Mouse (Mus musculus) limb, embryonic 14.5 days (tissue): Measurements from ENCODE around the gene Stat1. TPM values are rescaled to one million over a fixed set of nuclear protein-coding genes. Genes with fewer than 3 reads are reported as not detected.

ENCODE experiments used
- ATAC-seq: fragments of 200-750 bp; cut with Nextera tagmentation; 2 replicates; pipeline ENCODE4 v1.8.0; 2017; ENCODE audit warnings: low read depth, moderate number of reproducible peaks, moderate TSS enrichment; ENCODE audit not compliant: low FRiP score
- DNase-seq: peaks from one replicate; pipeline ENCODE4 v3.0.0-alpha.2; 2015; ENCODE audit warnings: low spot score
- H3K27ac ChIP-seq: fragments of 300-500 bp; sonication (generic); replicated peaks from 2 replicates; pipeline ENCODE4 v1.5.1; 2014; ENCODE audit warnings: low read depth, mild to moderate bottlenecking, low read length, moderate library complexity, mixed read lengths
- H3K27me3 ChIP-seq: fragments of 300-500 bp; sonication (generic); 2 replicates; pipeline ENCODE4 v1.6.1; 2014; ENCODE audit warnings: low read length, mixed read lengths; ENCODE audit not compliant: control insufficient read depth, insufficient read depth
- H3K36me3 ChIP-seq: fragments of 300-500 bp; sonication (generic); 2 replicates; pipeline ENCODE4 v1.6.1; 2014; ENCODE audit warnings: mild to moderate bottlenecking, low read length, moderate library complexity, mixed read lengths; ENCODE audit not compliant: control insufficient read depth, insufficient read depth
- H3K4me1 ChIP-seq: fragments of 300-500 bp; sonication (generic); 2 replicates; pipeline ENCODE4 v1.6.1; 2014; ENCODE audit warnings: antibody characterized with exemption, low read length, mixed read lengths; ENCODE audit not compliant: control insufficient read depth, insufficient read depth
- H3K4me2 ChIP-seq: fragments of 300-500 bp; sonication (generic); replicated peaks from 2 replicates; pipeline ENCODE4 v1.6.1; 2014; ENCODE audit warnings: low read depth, mild to moderate bottlenecking, low read length, moderate library complexity; ENCODE audit not compliant: severe bottlenecking
- H3K4me3 ChIP-seq: fragments of 300-500 bp; sonication (generic); replicated peaks from 2 replicates; pipeline ENCODE4 v1.5.1; 2014; ENCODE audit warnings: low read length
- H3K9ac ChIP-seq: fragments of 300-500 bp; sonication (generic); 2 replicates; pipeline ENCODE4 v1.6.1; 2014; ENCODE audit warnings: mild to moderate bottlenecking, low read depth, low read length, moderate library complexity; ENCODE audit not compliant: severe bottlenecking
- H3K9me3 ChIP-seq: fragments of 300-500 bp; sonication (generic); 2 replicates; pipeline ENCODE4 v1.6.1; 2016; ENCODE audit warnings: low read length; ENCODE audit not compliant: control insufficient read depth
- POLR2A ChIP-seq: fragments of 200-500 bp; IDR thresholded peaks from 2 replicates; pipeline ENCODE4 v1.8.0; 2012; ENCODE audit warnings: inconsistent platforms, mild to moderate bottlenecking, moderate library complexity, borderline replicate concordance; ENCODE audit not compliant: insufficient read depth, insufficient read length; ENCODE audit errors: extremely low read depth
- WGBS: fragments of 180-500 bp; shearing (Covaris S2); extraction: QIAGEN DNeasy Blood & Tissue Kit; methylation state at CpG from one replicate; pipeline ENCODE4 v1.1.7; 2014; 5-methylcytosine and 5-hydroxymethylcytosine counted together
- polyA plus RNA-seq, 2 experiments: library from polyadenylated mRNA; depleted of rRNA in 1 of 2; stranded (reverse) in 1 of 2; unstranded in 1 of 2; fragments of >200 nt; fragmentation: Nextera tagmentation in 1 of 2; extraction: Ambion mirVana in 1 of 2; gene quantifications; 2 replicates each; pipeline versions ENCODE4 v1.2.1 to v1.2.3; 2012 to 2014

Stat1 gene
- polyA plus RNA-seq, 2 experiments: 12.9 to 20.6 TPM

DNA sequence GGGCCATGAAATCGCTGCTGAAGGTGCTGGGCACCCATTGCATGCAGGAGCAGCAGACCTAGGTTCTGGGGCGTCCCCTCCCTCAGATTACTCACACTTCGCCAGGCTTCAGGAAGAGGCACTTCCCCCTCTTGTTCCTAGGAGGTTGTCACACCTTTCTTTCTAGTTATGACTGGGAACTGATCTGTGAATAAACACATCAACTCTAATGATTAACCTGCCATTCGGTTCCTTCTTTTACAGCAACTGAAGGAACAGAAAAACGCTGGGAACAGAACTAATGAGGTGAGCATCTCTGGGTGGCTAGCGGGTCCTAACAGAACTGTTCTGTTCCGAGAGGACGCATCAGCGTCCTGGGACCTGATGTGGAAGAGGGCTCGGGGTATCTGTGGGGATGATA lies 25.7 kb downstream of the Stat1 start:
- no peak for TF ChIP-seq POLR2A
- Histone ChIP-seq H3K4me2 (no peak overlapping the region), H3K4me1 (peaks cover 7% of the 10 kb centered on the region; the same call in 1 of the 2 replicates), H3K9ac (no peak overlapping the region), H3K27me3 (no peaks in the 10 kb centered on the region), H3K4me3 (no peak overlapping the region), H3K27ac (no peak overlapping the region), H3K36me3 (peaks cover 6% of the 10 kb centered on the region), H3K9me3 (no peaks in the 10 kb centered on the region)
- no peak for DNase-seq
- ATAC-seq: no peak
- WGBS: 74% methylated on average over 10 of the region's 10 CpGs

DNA sequence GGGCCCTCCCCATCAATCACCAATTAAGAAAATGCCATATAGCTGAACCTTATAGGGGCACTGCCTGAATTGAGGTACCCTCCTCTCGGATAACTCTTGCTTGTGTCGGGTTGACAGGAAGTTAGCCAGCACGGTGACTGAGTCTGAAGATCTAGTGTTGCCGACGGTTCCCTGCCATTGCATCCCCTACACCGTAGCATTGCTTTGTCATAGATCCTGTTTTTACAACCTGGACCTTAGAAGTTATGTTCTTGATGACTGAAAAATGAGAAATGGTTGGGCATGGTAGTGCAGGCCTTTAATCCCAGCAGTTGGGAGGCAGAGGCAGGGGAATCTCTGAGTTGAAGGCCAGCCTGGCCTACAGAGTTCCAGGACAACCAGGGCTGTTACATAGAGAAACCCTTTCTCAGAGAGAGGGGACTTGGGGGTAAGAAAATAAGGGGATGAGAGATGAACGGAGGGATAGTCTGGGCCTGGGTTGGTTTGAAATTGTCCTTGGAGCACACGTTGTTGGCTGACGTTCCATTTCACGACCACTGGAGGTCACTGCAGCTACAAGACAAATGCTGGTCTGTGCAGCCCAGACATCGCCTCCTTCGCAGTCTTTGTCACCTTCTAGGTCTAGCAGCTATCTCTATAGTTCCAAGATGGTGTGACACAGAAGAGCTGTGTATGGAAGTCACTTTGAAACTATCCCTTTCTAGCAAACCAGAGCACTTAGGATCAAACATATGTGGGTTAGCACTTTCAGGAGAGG lies 27.2 kb downstream of the Stat1 start:
- no peak for TF ChIP-seq POLR2A
- no peak overlapping the region for H3K4me2 ChIP-seq
- H3K27ac ChIP-seq: no peak overlapping the region
- H3K4me1 ChIP-seq: peaks cover 12% of the 10 kb centered on the region; the same call in 1 of the 2 replicates
- ATAC-seq (peak; percentile 76), DNase-seq (peak; percentile 77)
- H3K4me3 ChIP-seq: no peak overlapping the region
- WGBS: 50% methylated on average over 12 of the region's 12 CpGs
- no peaks in the 10 kb centered on the region for H3K27me3 ChIP-seq
- H3K9me3 ChIP-seq: no peaks in the 10 kb centered on the region
- peaks cover 8% of the 10 kb centered on the region for H3K36me3 ChIP-seq
- no peak overlapping the region for H3K9ac ChIP-seq

- H3K27ac ChIP-seq: no peak overlapping the region
- no peaks in the 10 kb centered on the region for H3K9me3 ChIP-seq
- DNase-seq (no peak), ATAC-seq (no peak)
- H3K36me3 ChIP-seq: peaks cover 7% of the 10 kb centered on the region
- no peak for TF ChIP-seq POLR2A
- H3K4me1 ChIP-seq: peaks cover 12% of the 10 kb centered on the region; the same call in 1 of the 2 replicates
- no peak overlapping the region for H3K4me3 ChIP-seq
- 70% methylated on average over 2 of the region's 2 CpGs for WGBS
- H3K4me2 ChIP-seq: no peak overlapping the region
- H3K27me3 ChIP-seq: no peaks in the 10 kb centered on the region
- H3K9ac ChIP-seq: no peak overlapping the region
These were observed 28.2 kb downstream of the Stat1 start for GRCm38 (mm10) chr1:52147431-52147830.

GRCm38 (mm10) chr1:52148178-52148577 lies 28.9 kb downstream of the Stat1 start:
- no peak for ATAC-seq

GRCm38 (mm10) chr1:52148696-52149095 lies 29.5 kb downstream of the Stat1 start:
- no peaks in the 10 kb centered on the region for H3K9me3 ChIP-seq
- no peak overlapping the region for H3K27ac ChIP-seq
- DNase-seq: no peak
- H3K4me3 ChIP-seq: no peak overlapping the region
- TF ChIP-seq POLR2A: no peak
- no peak overlapping the region for H3K4me2 ChIP-seq
- no peak overlapping the region for H3K9ac ChIP-seq
- H3K4me1 ChIP-seq: peaks cover 12% of the 10 kb centered on the region; the same call in 1 of the 2 replicates
- H3K36me3 ChIP-seq: peaks cover 5% of the 10 kb centered on the region
- WGBS: 66% methylated on average over 7 of the region's 7 CpGs
- ATAC-seq: no peak
- H3K27me3 ChIP-seq: no peaks in the 10 kb centered on the region

More at GRCm38 (mm10) chr1:52148178-52148577, 28.9 kb downstream of the Stat1 start:
- Histone ChIP-seq H3K9me3 (no peaks in the 10 kb centered on the region), H3K4me1 (peaks cover 12% of the 10 kb centered on the region; the same call in 1 of the 2 replicates), H3K4me3 (no peak overlapping the region), H3K27me3 (no peaks in the 10 kb centered on the region), H3K36me3 (peaks cover 5% of the 10 kb centered on the region), H3K27ac (no peak overlapping the region), H3K4me2 (no peak overlapping the region), H3K9ac (no peak overlapping the region)
- DNase-seq: no peak
- no peak for TF ChIP-seq POLR2A
- WGBS: 50% methylated on average over 7 of the region's 7 CpGs
